Mouse (Mus musculus) left cerebral cortex, adult 2 months (tissue): ENCODE results near the gene Wwox. TPM values are rescaled to one million over a fixed set of nuclear protein-coding genes. Genes with fewer than 3 reads are reported as not detected.

Experiments used
- DNase-seq, 2 experiments: peaks; one replicate each; pipeline ENCODE4 v3.0.0; 2021 to 2022; ENCODE audit warnings: low spot score in 2 of 2, mixed read lengths in 1 of 2; ENCODE audit errors: extremely low spot score in 1 of 2
- H3K27ac ChIP-seq: fragments of 200-600 bp; 2 replicates; pipeline ENCODE4 v1.8.1; 2022
- H3K4me3 ChIP-seq: fragments of 200-600 bp; 2 replicates; pipeline ENCODE4 v1.8.1; 2022
- CTCF ChIP-seq: fragments of 200-600 bp; IDR thresholded peaks from 2 replicates; pipeline ENCODE4 v1.8.1; 2022; ENCODE audit warnings: antibody characterized with exemption, mild to moderate bottlenecking, moderate library complexity
- intact Hi-C: fragments of 180-260 bp; cut with DNase I; formaldehyde crosslinking; loops from one replicate; pipeline ENCODE4 v1.15.1; 2025
- total RNA-seq, 2 experiments: library from RNA; stranded (reverse); gene quantifications; 2 replicates each; pipeline ENCODE4 v1.2.3; 2021

The Wwox gene
- total RNA-seq, 2 experiments from 2014 or later, result 16.7 to 17.6 TPM

DNA sequence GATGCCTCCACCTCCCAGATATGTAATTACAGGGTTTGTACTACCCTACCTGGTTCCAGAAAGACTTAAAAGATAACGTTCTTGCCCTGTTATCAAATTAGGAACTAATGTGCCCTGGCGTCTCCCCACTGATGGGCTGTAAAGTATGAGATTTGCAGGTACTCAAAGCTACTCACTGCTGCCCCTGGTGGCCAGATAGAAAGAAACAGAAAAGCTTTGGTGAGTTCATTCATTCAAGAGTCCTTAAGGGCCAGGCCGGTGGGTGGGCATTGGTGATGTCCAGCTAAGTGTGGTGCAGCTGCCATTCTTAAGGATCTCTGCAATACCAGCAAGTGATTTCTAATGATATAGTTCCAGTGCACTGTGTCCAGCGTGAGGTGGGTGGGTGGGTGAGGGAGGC is 2.2 kb downstream of the Wwox start:
- DNase-seq, result no peak
- intact Hi-C loops, result no loop called here
- TF ChIP-seq CTCF, result peak; percentile 54
- no peak overlapping the region for H3K4me3 ChIP-seq
- H3K27ac ChIP-seq, result no peak overlapping the region

DNA sequence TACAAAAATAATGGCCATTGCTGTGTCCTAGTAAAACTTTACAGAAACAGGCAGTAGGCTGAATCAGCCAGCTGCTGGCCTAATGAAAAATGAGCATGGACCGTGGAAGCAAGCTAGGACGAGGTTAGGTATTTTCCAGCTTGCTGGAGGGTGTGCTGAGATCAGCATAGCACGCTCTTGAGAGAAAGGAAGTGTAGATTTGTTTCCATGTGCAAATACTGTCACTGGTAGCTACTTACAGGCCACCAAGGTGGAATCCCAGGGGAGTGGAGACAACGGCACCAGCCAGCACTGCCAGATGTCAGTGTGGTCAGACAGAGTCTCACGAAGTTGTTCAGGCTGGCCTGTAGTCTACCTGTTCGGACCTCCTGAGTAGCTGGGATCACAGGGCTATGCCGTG is 7.4 kb downstream of the Wwox start:
- intact Hi-C loops, result no loop called here
- no peak for DNase-seq
- Histone ChIP-seq H3K27ac (no peak overlapping the region), H3K4me3 (no peak overlapping the region)
- TF ChIP-seq CTCF, result no peak

DNA sequence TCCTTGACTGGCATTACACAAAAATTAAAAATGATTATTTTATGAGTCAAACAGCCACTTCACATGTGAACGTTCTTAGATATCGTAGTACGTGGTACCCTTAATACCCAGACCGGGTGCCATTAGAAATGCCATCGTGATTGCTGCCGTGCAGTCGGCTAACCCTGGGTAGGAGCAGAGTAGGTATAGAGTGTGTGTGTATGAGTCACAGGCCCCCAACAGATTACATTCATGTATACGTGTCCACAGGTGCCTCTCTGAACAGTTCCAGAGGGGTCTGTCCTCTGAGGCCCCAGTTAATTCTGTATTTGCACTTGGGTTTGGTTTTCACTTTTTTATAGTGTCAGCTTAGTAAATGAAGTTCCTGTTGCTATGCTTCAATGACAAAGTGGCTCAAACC is 12.8 kb downstream of the Wwox start:
- Histone ChIP-seq H3K4me3 (no peak overlapping the region), H3K27ac (no peak overlapping the region)
- intact Hi-C loops, result loop anchor here (2.0 to 10.0 kb wide), 4 partner anchors 323 to 1987 kb away; partner anchors contain the start of gene Maf
- DNase-seq, result no peak
- TF ChIP-seq CTCF, result no peak

DNA sequence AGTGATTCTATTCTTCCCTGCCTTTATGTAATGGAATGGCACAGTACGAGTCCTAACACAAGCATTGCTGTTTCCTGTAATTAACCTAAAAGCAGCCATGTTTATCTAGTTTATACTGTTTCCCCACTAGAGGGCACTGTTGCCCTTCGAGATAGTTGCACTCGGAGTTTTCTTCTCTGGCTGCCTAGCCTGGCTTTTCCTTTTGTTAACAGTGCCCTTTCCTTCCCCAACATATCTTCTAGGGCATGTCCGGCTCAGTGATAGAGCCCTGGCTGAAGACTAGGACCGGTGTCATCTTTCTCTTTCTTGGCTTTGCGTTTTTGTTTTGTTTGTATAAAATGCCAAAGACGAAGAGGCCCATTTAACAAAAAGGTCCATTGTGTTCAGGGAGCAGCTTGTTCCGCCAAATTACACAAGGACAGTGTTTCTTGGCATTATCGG is 13.3 kb downstream of the Wwox start:
- peak; percentile 57 to 63 for DNase-seq
- no peak overlapping the region for H3K4me3 ChIP-seq

DNA sequence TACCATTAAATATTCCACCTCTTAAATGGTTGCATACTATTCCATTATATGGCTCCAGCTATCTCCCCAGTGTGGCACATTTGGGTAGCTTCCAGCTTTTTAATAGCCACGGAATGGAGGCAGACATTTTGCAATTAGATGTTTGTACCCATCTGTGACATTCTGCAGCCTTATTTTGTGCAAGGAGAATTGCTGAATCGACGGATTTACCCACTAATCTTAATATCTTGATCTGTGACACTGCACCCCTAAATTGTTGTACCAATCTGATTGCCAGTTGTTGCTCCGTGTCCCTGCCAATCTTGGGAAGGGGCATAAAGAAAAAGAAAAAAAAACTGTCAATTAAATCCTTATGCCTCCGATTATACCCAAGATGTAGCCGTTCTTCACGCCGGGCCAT is 15.8 kb downstream of the Wwox start:
- DNase-seq, result no peak
- intact Hi-C loops, result loop anchor here (10.0 kb wide), 1 partner anchor 319 kb away; no protein-coding TSS in a partner anchor
- Histone ChIP-seq H3K4me3 (no peak overlapping the region), H3K27ac (no peak overlapping the region)
- no peak for TF ChIP-seq CTCF

More for the DNA sequence above, 13.3 kb downstream of the Wwox start:
- TF ChIP-seq CTCF, result peak; percentile 87
- H3K27ac ChIP-seq, result no peak overlapping the region
- intact Hi-C loops, result loop anchor here (2.0 to 10.0 kb wide), 4 partner anchors 322 to 1986 kb away; partner anchors contain the start of gene Maf

DNA sequence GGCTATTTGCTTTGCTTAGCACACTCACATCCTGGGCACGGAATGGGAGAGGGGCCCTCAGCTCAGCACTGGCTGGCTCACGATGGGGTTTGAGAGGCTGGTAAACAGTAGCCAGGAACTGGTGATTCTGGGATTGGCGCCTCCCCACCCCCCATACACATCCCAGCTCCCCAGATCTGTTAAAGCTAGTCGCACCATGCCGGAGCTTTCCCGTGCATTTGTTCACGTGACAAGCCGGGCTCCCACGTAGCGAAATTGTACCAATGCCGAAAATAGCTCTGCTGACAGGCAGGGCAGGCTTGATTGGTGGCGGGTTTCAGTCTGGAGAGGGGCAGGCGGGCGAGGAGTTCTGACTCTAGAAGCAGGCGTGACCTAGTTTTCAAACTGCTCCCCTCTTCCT is 16.5 kb downstream of the Wwox start:
- intact Hi-C loops, result loop anchor here (10.0 kb wide), 1 partner anchor 319 kb away; no protein-coding TSS in a partner anchor
- Histone ChIP-seq H3K27ac (no peak overlapping the region), H3K4me3 (no peak overlapping the region)
- peak in 1 of 2 experiments; percentile 33 for DNase-seq
- no peak for TF ChIP-seq CTCF

DNA sequence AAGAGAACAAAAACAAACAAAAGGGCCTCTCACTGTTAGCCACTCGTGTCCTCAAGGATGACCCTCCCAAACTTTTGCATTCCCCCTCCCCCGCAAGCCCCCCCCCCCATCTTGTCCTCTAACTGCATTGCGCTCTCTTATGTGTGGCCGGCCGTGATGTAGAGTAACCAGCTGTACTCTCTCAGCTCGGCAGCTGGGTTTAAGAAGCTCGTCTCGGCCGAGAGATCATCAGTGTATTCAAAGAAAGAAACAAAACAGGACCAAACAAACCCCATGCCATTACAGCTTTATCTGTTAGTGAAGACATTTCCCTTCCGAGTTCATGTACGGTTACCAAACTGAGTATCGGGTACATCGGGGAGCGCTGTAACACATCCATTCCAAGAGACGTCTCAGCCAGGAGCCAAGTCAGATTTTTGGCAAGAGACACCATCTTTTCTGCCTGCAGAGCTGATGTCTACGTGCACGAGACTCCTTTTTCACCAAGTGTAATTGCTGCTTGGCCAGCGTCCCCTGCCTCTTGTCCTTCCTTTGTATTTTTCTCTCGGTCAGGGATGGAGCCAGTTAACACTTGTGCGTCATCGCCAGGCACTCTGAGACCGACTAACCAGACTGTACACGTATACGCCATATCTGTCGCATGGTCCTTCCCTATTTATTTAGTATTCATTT is 18.8 kb downstream of the Wwox start:
- no peak overlapping the region for H3K4me3 ChIP-seq
- no peak overlapping the region for H3K27ac ChIP-seq
- no peak for DNase-seq
- TF ChIP-seq CTCF, result no peak
- intact Hi-C loops, result loop anchor here (10.0 kb wide), 1 partner anchor 317 kb away; no protein-coding TSS in a partner anchor

DNA sequence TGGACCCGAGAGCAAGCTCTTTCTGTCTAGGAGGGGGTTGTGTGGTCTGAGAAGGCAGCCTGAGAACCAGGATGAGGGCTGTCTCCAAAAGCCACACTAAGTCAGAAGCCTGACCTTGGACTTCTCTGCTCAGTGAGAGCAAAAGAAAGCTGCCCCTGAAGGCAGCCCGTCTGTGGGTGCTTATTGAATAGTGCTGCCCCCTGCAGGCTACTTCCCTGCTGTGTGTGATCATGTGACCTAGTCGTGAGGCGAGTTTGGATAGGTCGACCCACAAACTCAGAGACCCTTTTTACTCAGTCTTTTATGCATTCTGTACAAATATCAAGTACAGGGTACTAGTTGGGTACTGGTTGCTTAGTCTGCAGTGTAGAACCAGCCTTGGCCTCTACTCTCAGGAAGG is 21.1 kb downstream of the Wwox start:
- TF ChIP-seq CTCF, result peak; percentile 40
- intact Hi-C loops, result no loop called here
- Histone ChIP-seq H3K27ac (no peak overlapping the region), H3K4me3 (no peak overlapping the region)
- no peak for DNase-seq

DNA sequence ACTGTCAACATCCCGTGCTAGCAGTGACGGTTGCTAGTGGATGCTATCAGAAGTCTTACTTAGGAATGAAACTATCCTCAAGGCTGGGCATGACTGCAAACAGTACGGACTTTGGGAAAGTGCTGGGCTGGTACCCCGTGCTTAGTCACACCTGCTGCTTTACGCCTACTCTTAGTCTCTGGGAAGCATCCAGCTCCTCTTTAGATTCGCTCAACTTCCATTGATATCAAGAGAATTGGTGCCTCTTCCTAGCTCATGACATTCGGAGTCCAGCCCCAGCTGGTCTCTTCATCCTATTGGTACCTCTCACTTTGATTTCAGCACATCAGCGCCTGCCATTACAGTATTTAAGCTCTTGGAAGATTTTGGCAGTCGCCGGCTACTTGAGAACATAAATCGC is 23.1 kb downstream of the Wwox start:
- DNase-seq, result no peak
- intact Hi-C loops, result no loop called here
- no peak overlapping the region for H3K4me3 ChIP-seq
- no peak overlapping the region for H3K27ac ChIP-seq
- no peak for TF ChIP-seq CTCF

DNA sequence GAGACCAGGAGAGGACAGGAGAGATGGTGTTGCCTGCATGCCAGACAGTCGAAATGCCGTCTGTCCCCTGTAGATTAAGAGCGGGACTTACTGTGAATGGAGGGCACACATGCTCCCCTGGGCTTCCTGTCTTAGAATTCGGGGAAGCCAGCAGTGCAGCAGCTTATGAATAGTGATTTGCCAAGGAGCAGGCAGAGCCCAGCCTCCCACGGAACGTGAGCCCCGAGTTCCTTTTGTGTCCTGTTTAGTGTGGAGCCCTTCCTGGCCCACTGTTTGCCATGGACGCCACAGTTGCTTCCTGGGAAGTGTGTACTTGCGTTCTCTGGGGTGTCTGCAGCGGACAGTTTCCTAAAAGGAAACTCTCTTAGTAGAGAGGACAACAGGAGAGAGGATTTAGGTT is 23.9 kb downstream of the Wwox start:
- H3K4me3 ChIP-seq, result peak overlapping the region; percentile 7; the same call in 1 of the 2 replicates
- intact Hi-C loops, result no loop called here
- H3K27ac ChIP-seq, result no peak overlapping the region
- TF ChIP-seq CTCF, result no peak
- no peak for DNase-seq

DNA sequence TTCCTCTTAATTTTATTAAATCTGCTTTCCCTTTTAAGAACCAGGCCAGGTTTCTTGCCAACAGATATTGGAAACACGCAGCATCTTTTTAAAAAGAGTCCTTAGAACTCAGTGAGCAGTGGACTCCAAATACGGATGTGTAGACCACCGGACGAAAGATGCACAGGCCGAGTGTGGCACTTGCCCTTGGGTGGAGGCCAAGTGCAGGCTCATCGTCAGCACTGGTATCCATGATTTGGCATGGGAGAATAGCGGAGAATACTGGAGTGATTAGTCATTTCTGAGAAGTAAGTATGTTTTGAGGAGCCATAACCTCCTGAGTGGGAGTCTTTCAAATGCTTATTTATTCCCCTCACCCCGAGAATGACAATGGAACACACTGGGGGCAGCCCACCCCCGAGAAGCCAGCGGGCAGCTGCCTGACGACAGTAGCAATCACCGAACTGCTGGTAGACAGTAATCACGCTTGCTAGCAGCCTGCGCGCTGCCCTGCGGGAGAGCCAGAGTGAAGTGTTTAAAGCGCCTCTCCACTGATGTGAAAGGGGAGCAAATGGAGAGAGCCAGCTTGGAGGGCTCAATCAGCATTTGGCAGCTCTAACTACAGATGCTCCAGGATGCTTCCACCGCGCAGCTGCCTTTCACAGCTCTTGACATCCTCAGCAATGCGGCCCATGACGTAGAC is 29.2 kb downstream of the Wwox start:
- Histone ChIP-seq H3K27ac (no peak overlapping the region), H3K4me3 (no peak overlapping the region)
- DNase-seq, result no peak
- intact Hi-C loops, result no loop called here
- TF ChIP-seq CTCF, result no peak

DNA sequence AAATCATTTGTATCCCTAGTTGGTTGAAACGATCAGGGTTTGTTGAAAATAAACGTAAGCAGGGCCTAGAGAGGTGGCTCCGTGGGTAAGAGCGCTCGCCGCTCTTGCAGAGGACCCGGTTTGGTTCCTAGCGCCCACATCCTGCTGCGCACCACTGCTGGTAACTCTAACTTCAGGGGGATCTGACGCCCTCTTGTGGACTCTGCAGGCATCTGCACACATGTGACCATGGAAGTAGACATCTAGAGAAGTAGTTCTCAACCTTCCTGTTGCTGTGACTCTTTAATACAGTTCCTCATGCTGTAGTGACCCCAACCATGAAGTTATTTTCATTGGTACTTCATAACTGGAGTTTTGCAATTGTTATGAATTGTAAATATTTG is 29.7 kb downstream of the Wwox start:
- H3K4me3 ChIP-seq, result no peak overlapping the region
- peak; percentile 6 for TF ChIP-seq CTCF
- DNase-seq, result no peak
- intact Hi-C loops, result no loop called here
- no peak overlapping the region for H3K27ac ChIP-seq

DNA sequence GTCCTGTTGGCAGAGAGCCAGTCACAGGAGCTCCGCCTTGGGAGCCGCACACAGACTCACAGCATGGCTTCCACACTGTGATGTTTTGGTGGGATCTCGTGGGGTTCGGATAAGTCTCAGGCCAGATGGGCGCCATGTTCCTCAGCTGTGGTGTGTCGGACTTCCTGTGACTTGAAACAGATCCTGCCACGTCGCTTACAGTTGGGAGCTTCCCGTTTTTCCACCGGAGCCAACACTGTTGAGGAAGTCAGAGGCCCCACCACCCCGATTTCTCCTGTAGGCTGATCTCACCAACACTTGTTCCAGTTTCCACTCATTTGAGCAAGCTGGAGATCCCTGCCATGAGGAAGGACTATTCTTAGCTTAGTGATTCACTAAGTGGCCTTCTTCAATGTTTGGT is 34.1 kb downstream of the Wwox start:
- TF ChIP-seq CTCF, result no peak

More for the DNA sequence above, 34.1 kb downstream of the Wwox start:
- H3K27ac ChIP-seq, result no peak overlapping the region
- no peak for DNase-seq
- no peak overlapping the region for H3K4me3 ChIP-seq
- intact Hi-C loops, result no loop called here
